ENCODE assay signal across 16 mouse cellular contexts in the genomic region with DNA sequence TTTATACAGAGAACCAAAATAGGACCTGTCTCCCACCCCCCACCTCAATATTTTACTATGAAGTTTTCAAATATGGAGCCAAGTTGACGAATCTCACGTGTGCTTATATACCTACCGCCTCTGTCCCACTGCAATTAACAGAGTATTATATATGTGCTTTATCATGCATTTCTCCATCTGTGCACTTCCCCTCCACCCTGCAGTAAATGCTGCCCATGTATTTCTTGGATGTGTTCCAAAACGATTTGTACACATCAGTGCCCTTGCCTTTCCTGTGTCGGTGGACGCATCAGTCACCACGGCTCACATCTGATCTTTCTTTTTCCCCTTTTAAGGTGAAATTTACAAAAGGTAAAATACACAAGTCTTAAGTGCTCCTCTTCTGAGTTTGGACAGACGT.
DNase-seq lines count a peak whose midpoint lies in the region; ATAC-seq and TF ChIP-seq lines count a peak whose summit lies in the region.
"Had no signal": no experiment of that assay in that cellular context is flagged by ENCODE, and none has a peak within 500 bp of the region (broad histone marks: within the 10 kb centered on the region; RNA-seq: fewer than 3 reads in every experiment).

No protein-coding gene starts in this region.

- no peaks in the 10 kb centered on the region for H3K27me3 ChIP-seq in hindbrain, postnatal 0 days (ENCODE audit: insufficient read depth, low read length)
- H3K27me3 ChIP-seq in hindbrain, embryonic 16.5 days (replicated peaks; ENCODE audit: control insufficient read depth, insufficient read depth, low read length) = no peaks in the 10 kb centered on the region
- no peaks in the 10 kb centered on the region for H3K27me3 ChIP-seq in midbrain, embryonic 11.5 days (ENCODE audit: control insufficient read depth, insufficient read depth, low read length)
- H3K27me3 ChIP-seq in midbrain, embryonic 15.5 days (replicated peaks) = no peaks in the 10 kb centered on the region
- H3K27me3 ChIP-seq: heart, embryonic 13.5 days had no signal

- no peaks in the 10 kb centered on the region for H3K36me3 ChIP-seq in hindbrain, postnatal 0 days (ENCODE audit: insufficient read depth, low read length)
- no peaks in the 10 kb centered on the region for H3K36me3 ChIP-seq in hindbrain, embryonic 16.5 days (ENCODE audit: control insufficient read depth, insufficient read depth, low read length)
- no peaks in the 10 kb centered on the region for H3K36me3 ChIP-seq in midbrain, embryonic 11.5 days (ENCODE audit: control insufficient read depth, insufficient read depth, low read length)
- no peaks in the 10 kb centered on the region for H3K36me3 ChIP-seq in midbrain, embryonic 15.5 days (replicated peaks)
- H3K36me3 ChIP-seq: heart, embryonic 13.5 days had no signal

- intact Hi-C loops in heart, postnatal 36 days (cut with DNase I) = no loop called here

- no peak overlapping the region for H3K4me3 ChIP-seq in hindbrain, postnatal 0 days (ENCODE audit: low read length)
- H3K4me3 ChIP-seq in hindbrain, embryonic 16.5 days (ENCODE audit: low read length) = no peak overlapping the region
- H3K4me3 ChIP-seq in midbrain, embryonic 11.5 days (ENCODE audit: low read depth, low read length) = no peak overlapping the region
- H3K4me3 ChIP-seq in midbrain, embryonic 15.5 days = no peak overlapping the region
- H3K4me3 ChIP-seq: heart, embryonic 13.5 days; myocyte had no signal

- no peaks in the 10 kb centered on the region for H3K4me1 ChIP-seq in hindbrain, postnatal 0 days (ENCODE audit: insufficient read depth, low read length)
- H3K4me1 ChIP-seq in hindbrain, embryonic 16.5 days (ENCODE audit: control insufficient read depth, insufficient read depth, low read depth, low read length) = no peaks in the 10 kb centered on the region; the same call in 1 of the 2 replicates
- H3K4me1 ChIP-seq in midbrain, embryonic 11.5 days (ENCODE audit: control insufficient read depth, insufficient read depth, low read length) = 0 out of 2 replicates have a peak, but pooled peaks cover 2% of the 10 kb centered on the region
- no peaks in the 10 kb centered on the region for H3K4me1 ChIP-seq in midbrain, embryonic 15.5 days

- H3K9ac ChIP-seq in hindbrain, postnatal 0 days (replicated peaks; ENCODE audit: low read length) = no peak overlapping the region
- no peak overlapping the region for H3K9ac ChIP-seq in hindbrain, embryonic 16.5 days (ENCODE audit: low read depth, low read length)
- H3K9ac ChIP-seq in midbrain, embryonic 11.5 days (ENCODE audit: low read length) = no peak overlapping the region
- H3K9ac ChIP-seq in midbrain, embryonic 15.5 days = no peak overlapping the region
- H3K9ac ChIP-seq: heart, embryonic 13.5 days had no signal

- no peak for TF ChIP-seq CTCF in hindbrain, postnatal 0 days (IDR thresholded peaks at IDR 0.05; ENCODE audit: low read depth)

- WGBS in hindbrain, postnatal 0 days = 52% methylated on average over 8 of the region's 8 CpGs
- WGBS in hindbrain, embryonic 16.5 days = 52% methylated on average over 8 of the region's 8 CpGs
- WGBS in midbrain, embryonic 11.5 days = 90% methylated on average over 8 of the region's 8 CpGs
- 63% methylated on average over 8 of the region's 8 CpGs for WGBS in midbrain, embryonic 15.5 days

- DNase-seq in hindbrain, postnatal 0 days (ENCODE audit: low spot score) = peak; percentile 69
- DNase-seq in midbrain, embryonic 11.5 days (ENCODE audit: low spot score, missing footprints) = peak; percentile 45
- peak; percentile 2 for DNase-seq in 416B (ENCODE audit: low read depth)
- DNase-seq in gastrocnemius, postnatal 4 days (ENCODE audit: low spot score in 2 of 2) = no peak
- no peak for DNase-seq in heart, postnatal 36 days
- DNase-seq: cerebellum, postnatal 25 days; heart, adult 11 months; lung, adult 2 months; spleen, adult 18-20 months; thymus, postnatal 25 days had no signal

- H3K4me2 ChIP-seq in hindbrain, postnatal 0 days (ENCODE audit: low read depth, low read length) = no peak overlapping the region
- no peak overlapping the region for H3K4me2 ChIP-seq in hindbrain, embryonic 16.5 days (ENCODE audit: low read length)
- H3K4me2 ChIP-seq in midbrain, embryonic 11.5 days = no peak overlapping the region
- no peak overlapping the region for H3K4me2 ChIP-seq in midbrain, embryonic 15.5 days
- H3K4me2 ChIP-seq: heart, embryonic 13.5 days had no signal

- no peaks in the 10 kb centered on the region for H3K9me3 ChIP-seq in hindbrain, postnatal 0 days (ENCODE audit: low read length)
- H3K9me3 ChIP-seq in hindbrain, embryonic 16.5 days (ENCODE audit: control insufficient read depth, low read length) = no peaks in the 10 kb centered on the region
- H3K9me3 ChIP-seq in midbrain, embryonic 11.5 days (ENCODE audit: control insufficient read depth, low read length) = no peaks in the 10 kb centered on the region
- no peaks in the 10 kb centered on the region for H3K9me3 ChIP-seq in midbrain, embryonic 15.5 days
- H3K9me3 ChIP-seq: heart, embryonic 13.5 days had no signal

- ATAC-seq in hindbrain, postnatal 0 days = peak; percentile 27; the same call in 1 of the 2 replicates
- ATAC-seq in hindbrain, embryonic 16.5 days = no peak
- no peak for ATAC-seq in midbrain, embryonic 11.5 days (ENCODE audit: low FRiP score)
- no peak for ATAC-seq in midbrain, embryonic 15.5 days (replicated peaks)
- peak; percentile 57; the same call in 1 of the 2 replicates for ATAC-seq in granulocyte monocyte progenitor cell, adult 5-6 weeks (replicated peaks; ENCODE audit: poor library complexity, severe bottlenecking)
- ATAC-seq: forebrain, embryonic 16.5 days had no signal

- no peak overlapping the region for H3K27ac ChIP-seq in hindbrain, postnatal 0 days
- no peak overlapping the region for H3K27ac ChIP-seq in hindbrain, embryonic 16.5 days (ENCODE audit: low read depth, low read length)
- H3K27ac ChIP-seq in midbrain, embryonic 11.5 days (ENCODE audit: low read depth, low read length) = no peak overlapping the region
- no peak overlapping the region for H3K27ac ChIP-seq in midbrain, embryonic 15.5 days
- H3K27ac ChIP-seq: heart, embryonic 13.5 days had no signal

Comparison
In these comparisons a context has a peak if more than half of its experiments do, and no peak if none do; other contexts are left out.
1. ATAC-seq: peak in hindbrain, postnatal 0 days (single experiment) and granulocyte monocyte progenitor cell, adult 5-6 weeks (single experiment); none in hindbrain, embryonic 16.5 days (single experiment), midbrain, embryonic 11.5 days (single experiment) and midbrain, embryonic 15.5 days (single experiment).
2. DNase-seq: peak in hindbrain, postnatal 0 days (single experiment), midbrain, embryonic 11.5 days (single experiment) and 416B (single experiment); none in gastrocnemius, postnatal 4 days (0 of 2) and heart, postnatal 36 days (0 of 2).